Mouse (Mus musculus): Measurements from ENCODE around the gene Zscan2. TPM values are rescaled to one million over a fixed set of nuclear protein-coding genes. Genes with fewer than 3 reads are reported as not detected.

Zscan2 gene
- polyA plus RNA-seq, 1 experiment from 2014 or later = 2.7 TPM

GRCm38 (mm10) chr7:80904921-80905515 is 44.3 kb downstream of the Zscan2 start, which contains the start of gene Nmb:
Nmb (minus strand) TSS chr7:80905076.
- peaks cover 13% of the 10 kb centered on the region; the same call in 1 of the 2 replicates for H3K36me3 ChIP-seq
- H3K4me3 ChIP-seq = peak within 1 kb of the TSS; percentile 47
- H3K9me3 ChIP-seq = no peaks in the 10 kb centered on the region
- H3K4me2 ChIP-seq = peak within 1 kb of the TSS; percentile 96
- peak; percentile 62; the same call in 1 of the 2 replicates for ATAC-seq (ENCODE audit: borderline replicate concordance, extremely low read depth, low FRiP score, low TSS enrichment)
- no peaks in the 10 kb centered on the region for H3K27me3 ChIP-seq
- H3K4me1 ChIP-seq = peaks cover 22% of the 10 kb centered on the region
- no peak within 1 kb of the TSS for H3K27ac ChIP-seq
- peak within 1 kb of the TSS; percentile 65 for H3K9ac ChIP-seq
- WGBS = 3% methylated on average over 19 of the region's 19 CpGs

- 72% methylated on average over 7 of the region's 7 CpGs for WGBS
- no peak overlapping the region for H3K4me2 ChIP-seq
- H3K9me3 ChIP-seq = no peaks in the 10 kb centered on the region
- H3K27me3 ChIP-seq = no peaks in the 10 kb centered on the region
- H3K36me3 ChIP-seq = peaks cover 50% of the 10 kb centered on the region
- no peak overlapping the region for H3K9ac ChIP-seq
- no peak overlapping the region for H3K27ac ChIP-seq
- no peaks in the 10 kb centered on the region for H3K4me1 ChIP-seq
- H3K4me3 ChIP-seq = no peak overlapping the region
- ATAC-seq (ENCODE audit: borderline replicate concordance, extremely low read depth, low FRiP score, low TSS enrichment) = no peak
These were observed 50.3 kb downstream of the Zscan2 start for GRCm38 (mm10) chr7:80911053-80911452.

- peaks cover 58% of the 10 kb centered on the region for H3K36me3 ChIP-seq
- no peaks in the 10 kb centered on the region for H3K27me3 ChIP-seq
- WGBS = 70% methylated on average over 8 of the region's 8 CpGs
- H3K4me2 ChIP-seq = no peak overlapping the region
- H3K9me3 ChIP-seq = no peaks in the 10 kb centered on the region
- H3K4me3 ChIP-seq = no peak overlapping the region
- no peaks in the 10 kb centered on the region for H3K4me1 ChIP-seq
- no peak overlapping the region for H3K9ac ChIP-seq
- no peak for ATAC-seq (ENCODE audit: borderline replicate concordance, extremely low read depth, low FRiP score, low TSS enrichment)
- no peak overlapping the region for H3K27ac ChIP-seq
These were observed 51.8 kb downstream of the Zscan2 start for GRCm38 (mm10) chr7:80912496-80912895.

GRCm38 (mm10) chr7:80917916-80918465 is 57.3 kb downstream of the Zscan2 start:
- 65% methylated on average over 4 of the region's 4 CpGs for WGBS
- no peak for ATAC-seq (ENCODE audit: borderline replicate concordance, extremely low read depth, low FRiP score, low TSS enrichment)

GRCm38 (mm10) chr7:80918982-80919646 is 58.4 kb downstream of the Zscan2 start:
- no peak overlapping the region for H3K9ac ChIP-seq
- no peak overlapping the region for H3K27ac ChIP-seq
- H3K36me3 ChIP-seq = peaks cover 50% of the 10 kb centered on the region
- no peaks in the 10 kb centered on the region for H3K9me3 ChIP-seq
- no peaks in the 10 kb centered on the region for H3K4me1 ChIP-seq
- WGBS = 67% methylated on average over 8 of the region's 8 CpGs
- no peaks in the 10 kb centered on the region for H3K27me3 ChIP-seq
- no peak overlapping the region for H3K4me2 ChIP-seq
- ATAC-seq (ENCODE audit: borderline replicate concordance, extremely low read depth, low FRiP score, low TSS enrichment) = no peak
- H3K4me3 ChIP-seq = no peak overlapping the region

More at GRCm38 (mm10) chr7:80917916-80918465, 57.3 kb downstream of the Zscan2 start:
- Histone ChIP-seq H3K4me2 (no peak overlapping the region), H3K4me3 (no peak overlapping the region), H3K36me3 (peaks cover 60% of the 10 kb centered on the region), H3K4me1 (no peaks in the 10 kb centered on the region), H3K9me3 (no peaks in the 10 kb centered on the region), H3K9ac (no peak overlapping the region), H3K27me3 (no peaks in the 10 kb centered on the region), H3K27ac (no peak overlapping the region)

- ATAC-seq (ENCODE audit: borderline replicate concordance, extremely low read depth, low FRiP score, low TSS enrichment) = no peak
- Histone ChIP-seq H3K27me3 (no peaks in the 10 kb centered on the region), H3K36me3 (peaks cover 54% of the 10 kb centered on the region), H3K4me1 (no peaks in the 10 kb centered on the region), H3K4me3 (no peak overlapping the region), H3K27ac (no peak overlapping the region), H3K4me2 (no peak overlapping the region), H3K9ac (no peak overlapping the region), H3K9me3 (no peaks in the 10 kb centered on the region)
- WGBS = 77% methylated on average over 5 of the region's 5 CpGs
These were observed 58.9 kb downstream of the Zscan2 start for GRCm38 (mm10) chr7:80919647-80920008.

GRCm38 (mm10) chr7:80923165-80923564 is 62.4 kb downstream of the Zscan2 start:
- no peaks in the 10 kb centered on the region for H3K27me3 ChIP-seq
- no peak for ATAC-seq (ENCODE audit: borderline replicate concordance, extremely low read depth, low FRiP score, low TSS enrichment)
- peaks cover 52% of the 10 kb centered on the region for H3K36me3 ChIP-seq
- H3K4me2 ChIP-seq = no peak overlapping the region
- H3K27ac ChIP-seq = no peak overlapping the region
- WGBS = 84% methylated on average over 2 of the region's 2 CpGs
- H3K4me1 ChIP-seq = no peaks in the 10 kb centered on the region
- no peak overlapping the region for H3K9ac ChIP-seq
- H3K4me3 ChIP-seq = no peak overlapping the region
- H3K9me3 ChIP-seq = no peaks in the 10 kb centered on the region

Other genes with a start within 250 kb of the Zscan2 start
- gene Crtc3, start 172.0 kb upstream of the Zscan2 start, polyA plus RNA-seq (2015; fragmentation: Nextera tagmentation; extraction: Ambion mirVana) = 22.7 and 26.1 TPM in 2 replicates
- 107 and 115 TPM in 2 replicates for gene Iqgap1, start 34.9 kb upstream of the Zscan2 start, polyA plus RNA-seq (2015; fragmentation: Nextera tagmentation; extraction: Ambion mirVana)
- gene Wdr73, start 40.3 kb downstream of the Zscan2 start, polyA plus RNA-seq (2015; fragmentation: Nextera tagmentation; extraction: Ambion mirVana) = 36.9 and 37.1 TPM in 2 replicates
- gene Nmb, start 44.2 kb downstream of the Zscan2 start, polyA plus RNA-seq (2015; fragmentation: Nextera tagmentation; extraction: Ambion mirVana) = 7.3 and 8.9 TPM in 2 replicates
- gene Sec11a, start 86.9 kb downstream of the Zscan2 start, polyA plus RNA-seq (2015; fragmentation: Nextera tagmentation; extraction: Ambion mirVana) = 221 and 229 TPM in 2 replicates
- gene Zfp592, start 132.8 kb downstream of the Zscan2 start, polyA plus RNA-seq (2015; fragmentation: Nextera tagmentation; extraction: Ambion mirVana) = 11.5 and 14.1 TPM in 2 replicates
- gene Alpk3, start 196.7 kb downstream of the Zscan2 start, polyA plus RNA-seq (2015; fragmentation: Nextera tagmentation; extraction: Ambion mirVana) = 0.84 and 1.2 TPM in 2 replicates

Measured in lung, embryonic 15.5 days (tissue).